Mouse (Mus musculus): Measurements from ENCODE around the gene Cops4.

The Cops4 gene

GRCm38 (mm10) chr5:100518049-100519026, at the start of gene Cops4:
TSS of gene Cops4 (plus strand) at chr5:100518309.
- no peaks in the 10 kb centered on the region for H3K27me3 ChIP-seq (ENCODE audit: control insufficient read depth, insufficient read depth, low read length, poor library complexity, severe bottlenecking)
- H3K36me3 ChIP-seq (ENCODE audit: control insufficient read depth, insufficient read depth, low read length, poor library complexity, severe bottlenecking): no peaks in the 10 kb centered on the region; the same call in 1 of the 2 replicates
- DNase-seq (ENCODE audit: low read depth, low spot score): peak; percentile 99

DNA sequence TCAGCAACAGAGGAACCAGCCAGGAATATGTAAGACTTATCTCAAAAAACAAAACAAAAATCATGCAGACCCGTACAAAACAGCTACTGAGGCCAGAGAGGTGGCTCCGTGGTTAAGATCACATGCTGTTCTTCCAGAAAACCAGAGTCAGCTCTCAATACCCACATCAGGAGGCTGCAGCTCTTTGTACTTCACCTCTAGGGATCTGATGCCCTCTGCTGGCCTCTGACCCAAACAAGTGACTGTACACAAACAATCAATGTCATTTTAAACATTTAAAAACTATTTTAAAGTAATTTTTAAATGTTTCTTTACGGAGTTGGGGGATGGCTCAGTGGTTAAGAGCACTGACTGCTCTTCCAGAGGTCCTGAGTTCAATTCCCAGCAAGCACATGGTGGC, 41.8 kb upstream of the Cops4 start:
- Histone ChIP-seq H3K27me3 (ENCODE audit: control insufficient read depth, insufficient read depth, low read length, poor library complexity, severe bottlenecking) (no peaks in the 10 kb centered on the region), H3K36me3 (ENCODE audit: control insufficient read depth, insufficient read depth, low read length, poor library complexity, severe bottlenecking) (peaks cover 7% of the 10 kb centered on the region; the same call in 1 of the 2 replicates)
- DNase-seq (ENCODE audit: low read depth, low spot score): peak; percentile 34

DNA sequence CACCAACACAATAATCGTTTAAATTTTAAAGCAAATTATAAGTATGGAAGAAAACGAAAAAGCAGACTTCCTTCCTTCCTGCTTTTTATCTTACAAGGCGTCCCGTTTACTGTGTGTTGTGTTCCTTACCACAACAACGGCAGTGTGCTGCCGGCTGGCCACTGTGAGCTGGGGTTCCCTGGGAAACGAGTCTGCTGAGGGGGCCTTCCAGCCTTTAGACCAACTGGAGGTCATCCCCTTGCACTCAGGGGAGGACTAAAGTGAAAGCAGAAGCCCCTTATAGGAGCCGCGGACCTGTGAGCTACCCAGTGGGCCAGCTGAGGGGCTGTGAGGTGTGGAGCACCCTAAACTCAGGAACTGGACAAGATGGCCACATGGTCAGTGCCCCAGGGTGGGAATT, 40.5 kb upstream of the Cops4 start:
- Histone ChIP-seq H3K36me3 (ENCODE audit: control insufficient read depth, insufficient read depth, low read length, poor library complexity, severe bottlenecking) (peaks cover 7% of the 10 kb centered on the region; the same call in 1 of the 2 replicates), H3K27me3 (ENCODE audit: control insufficient read depth, insufficient read depth, low read length, poor library complexity, severe bottlenecking) (no peaks in the 10 kb centered on the region)
- DNase-seq (ENCODE audit: low read depth, low spot score): no peak

DNA sequence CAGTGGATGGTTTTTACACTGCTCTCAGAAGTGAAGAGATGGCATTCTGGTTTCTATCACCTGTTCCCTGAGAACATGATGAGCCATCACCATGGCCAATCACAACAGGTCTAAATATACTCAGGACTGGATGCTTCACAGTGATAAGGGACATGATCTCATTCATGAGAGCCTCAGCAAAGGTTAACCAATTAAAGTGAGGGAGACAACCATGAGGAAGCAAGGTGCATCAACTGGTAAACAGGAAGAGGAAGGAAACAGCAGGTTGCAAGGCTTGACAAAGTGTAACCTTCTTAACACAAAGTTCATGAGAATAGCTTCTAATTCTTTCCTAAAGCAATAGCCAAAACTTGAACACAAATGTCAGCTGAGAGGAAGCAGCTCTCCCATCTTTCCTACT, 34.5 kb upstream of the Cops4 start:
- peak; percentile 27 for DNase-seq (ENCODE audit: low read depth, low spot score)
- H3K36me3 ChIP-seq (ENCODE audit: control insufficient read depth, insufficient read depth, low read length, poor library complexity, severe bottlenecking): 0 out of 2 replicates have a peak, but pooled peaks cover 2% of the 10 kb centered on the region
- H3K27me3 ChIP-seq (ENCODE audit: control insufficient read depth, insufficient read depth, low read length, poor library complexity, severe bottlenecking): no peaks in the 10 kb centered on the region

DNA sequence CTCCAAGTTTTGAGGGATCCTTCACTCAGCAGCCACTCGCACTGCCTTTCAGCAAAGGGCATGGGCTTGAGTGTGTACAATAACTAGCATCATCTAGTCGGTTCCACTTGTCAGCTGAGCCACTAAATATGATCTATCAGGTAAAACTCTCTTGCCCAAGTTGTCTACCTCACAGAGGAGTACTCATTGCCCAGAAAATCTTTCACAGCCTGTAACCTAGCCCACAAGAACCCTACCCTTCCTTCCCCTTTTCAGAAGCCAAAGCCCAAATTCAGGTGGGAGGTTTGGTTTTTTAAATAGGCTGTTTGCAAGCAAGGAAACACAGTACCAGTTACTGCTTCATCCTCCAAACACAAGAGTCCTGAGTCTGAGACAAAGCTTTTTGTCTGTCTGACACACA, 31.0 kb upstream of the Cops4 start:
- peak; percentile 38 for DNase-seq (ENCODE audit: low read depth, low spot score)
- no peaks in the 10 kb centered on the region for H3K36me3 ChIP-seq (ENCODE audit: control insufficient read depth, insufficient read depth, low read length, poor library complexity, severe bottlenecking)
- no peaks in the 10 kb centered on the region for H3K27me3 ChIP-seq (ENCODE audit: control insufficient read depth, insufficient read depth, low read length, poor library complexity, severe bottlenecking)

DNA sequence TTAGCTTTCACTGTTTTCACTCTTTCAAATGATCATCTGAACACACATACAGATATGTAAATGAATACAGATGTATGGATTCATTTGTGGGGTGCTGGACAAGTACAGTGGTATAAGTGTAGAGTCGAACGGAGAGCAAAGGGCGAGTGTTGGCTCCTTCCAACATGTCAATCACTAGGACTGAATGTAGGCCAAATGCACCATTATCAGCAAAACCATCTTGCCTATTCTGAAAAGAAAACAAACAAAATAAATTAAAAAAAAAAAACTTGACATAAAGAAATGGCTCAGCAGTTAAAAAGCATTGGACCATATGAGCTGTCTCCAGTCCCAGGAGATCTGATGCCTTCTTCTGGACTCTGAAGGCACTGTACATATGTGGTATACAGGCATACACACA, 29.9 kb upstream of the Cops4 start:
- DNase-seq (ENCODE audit: low read depth, low spot score): no peak
- Histone ChIP-seq H3K36me3 (ENCODE audit: control insufficient read depth, insufficient read depth, low read length, poor library complexity, severe bottlenecking) (no peaks in the 10 kb centered on the region), H3K27me3 (ENCODE audit: control insufficient read depth, insufficient read depth, low read length, poor library complexity, severe bottlenecking) (no peaks in the 10 kb centered on the region)

DNA sequence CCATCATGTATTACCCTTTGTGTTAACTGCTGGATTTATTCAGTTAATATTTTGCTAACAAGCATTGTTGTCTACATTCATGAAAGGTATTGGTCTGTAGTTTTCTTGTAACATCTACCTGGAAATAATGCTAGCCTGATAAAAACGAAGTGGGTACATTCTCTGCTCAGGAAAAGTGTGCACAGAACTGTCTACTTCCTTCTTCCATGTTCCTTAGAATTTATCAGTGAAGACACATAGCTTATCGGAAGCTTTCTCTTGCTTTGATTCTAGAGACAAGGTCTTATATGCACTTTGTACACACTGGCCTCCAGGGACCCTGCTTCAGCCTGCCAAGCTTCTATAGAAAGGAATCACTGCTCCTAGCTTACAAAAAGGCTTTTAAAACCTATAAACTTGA, 28.8 kb upstream of the Cops4 start:
- no peak for DNase-seq (ENCODE audit: low read depth, low spot score)
- Histone ChIP-seq H3K27me3 (ENCODE audit: control insufficient read depth, insufficient read depth, low read length, poor library complexity, severe bottlenecking) (no peaks in the 10 kb centered on the region), H3K36me3 (ENCODE audit: control insufficient read depth, insufficient read depth, low read length, poor library complexity, severe bottlenecking) (no peaks in the 10 kb centered on the region)

DNA sequence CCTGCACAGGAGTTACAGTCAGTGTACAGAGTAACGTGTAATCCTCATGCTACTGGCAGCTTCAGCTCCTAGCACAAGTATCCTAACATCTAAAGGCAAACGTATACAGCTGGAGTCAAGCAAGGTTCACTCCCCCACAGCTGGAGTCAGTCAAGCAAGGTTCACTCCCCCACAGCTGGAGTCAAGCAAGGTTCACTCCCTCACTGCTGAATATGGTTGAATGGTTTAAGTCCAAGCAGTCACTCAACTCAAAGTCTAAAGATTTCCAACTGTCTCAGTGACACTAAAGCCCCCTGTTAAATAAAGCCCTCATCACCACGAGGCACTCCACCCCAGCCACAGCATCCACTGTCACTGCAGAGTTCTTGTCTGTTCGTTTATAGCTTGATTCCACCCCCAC, 26.4 kb upstream of the Cops4 start:
- DNase-seq (ENCODE audit: low read depth, low spot score): no peak
- Histone ChIP-seq H3K27me3 (ENCODE audit: control insufficient read depth, insufficient read depth, low read length, poor library complexity, severe bottlenecking) (no peaks in the 10 kb centered on the region), H3K36me3 (ENCODE audit: control insufficient read depth, insufficient read depth, low read length, poor library complexity, severe bottlenecking) (no peaks in the 10 kb centered on the region)

GRCm38 (mm10) chr5:100498436-100499180, 19.5 kb upstream of the Cops4 start:
- H3K36me3 ChIP-seq (ENCODE audit: control insufficient read depth, insufficient read depth, low read length, poor library complexity, severe bottlenecking): no peaks in the 10 kb centered on the region

GRCm38 (mm10) chr5:100499243-100499642, 18.9 kb upstream of the Cops4 start:
- no peaks in the 10 kb centered on the region for H3K36me3 ChIP-seq (ENCODE audit: control insufficient read depth, insufficient read depth, low read length, poor library complexity, severe bottlenecking)
- H3K27me3 ChIP-seq (ENCODE audit: control insufficient read depth, insufficient read depth, low read length, poor library complexity, severe bottlenecking): no peaks in the 10 kb centered on the region
- DNase-seq (ENCODE audit: low read depth, low spot score): no peak

More at GRCm38 (mm10) chr5:100498436-100499180, 19.5 kb upstream of the Cops4 start:
- DNase-seq (ENCODE audit: low read depth, low spot score): peak; percentile 87
- H3K27me3 ChIP-seq (ENCODE audit: control insufficient read depth, insufficient read depth, low read length, poor library complexity, severe bottlenecking): no peaks in the 10 kb centered on the region

DNA sequence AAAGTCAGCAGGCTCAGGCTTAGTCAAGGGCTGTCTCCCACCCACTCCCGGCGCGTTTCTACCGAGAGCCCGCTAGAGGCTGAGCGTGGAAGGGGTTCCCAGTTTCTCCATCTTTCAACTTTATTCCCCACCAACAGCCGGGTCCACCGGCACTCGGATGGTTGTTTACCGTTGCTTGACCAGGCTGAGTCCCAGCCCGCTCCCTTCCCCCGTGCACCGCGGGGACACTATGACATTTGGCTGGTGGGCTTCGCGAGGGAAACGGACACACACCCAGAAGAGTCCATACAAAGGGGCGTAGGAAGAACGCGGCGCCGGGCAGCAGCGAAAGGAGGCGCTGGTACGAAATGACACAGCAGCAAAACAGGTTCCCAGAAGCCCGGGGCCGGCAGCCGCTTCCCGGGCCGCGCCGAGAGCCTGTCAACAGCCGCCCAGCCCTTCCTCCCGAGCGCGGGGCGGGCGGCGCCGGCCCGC, 18.2 kb upstream of the Cops4 start:
- no peaks in the 10 kb centered on the region for H3K36me3 ChIP-seq (ENCODE audit: control insufficient read depth, insufficient read depth, low read length, poor library complexity, severe bottlenecking)
- peak; percentile 51 for DNase-seq (ENCODE audit: low read depth, low spot score)
- H3K27me3 ChIP-seq (ENCODE audit: control insufficient read depth, insufficient read depth, low read length, poor library complexity, severe bottlenecking): no peaks in the 10 kb centered on the region

DNA sequence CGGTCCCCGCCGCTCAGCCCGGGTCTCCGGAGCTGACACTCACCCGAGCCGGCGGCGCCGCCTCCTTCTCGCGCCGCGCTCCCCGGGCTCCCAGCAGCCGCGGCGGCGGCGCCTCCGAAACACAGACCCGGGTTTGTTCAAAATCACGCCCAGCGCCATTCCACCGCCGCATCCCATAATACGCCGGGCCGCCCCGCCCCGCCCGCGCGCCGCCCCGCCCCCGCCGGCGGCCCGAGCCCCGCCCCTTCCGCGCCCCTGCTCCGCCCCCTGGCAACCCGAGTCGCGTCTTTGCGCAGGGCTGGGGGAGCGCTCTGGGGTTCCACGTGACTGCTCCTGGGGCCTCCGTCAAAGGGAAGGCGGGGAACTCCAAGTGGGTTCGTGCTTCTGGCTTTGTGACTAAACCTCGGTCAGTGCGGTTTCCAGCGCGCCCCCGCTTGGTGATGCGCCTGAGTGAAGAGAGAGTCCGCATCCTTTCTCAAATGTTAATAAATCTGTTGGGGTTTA, 17.6 kb upstream of the Cops4 start, which contains the start of gene Lin54:
Lin54 (minus strand) TSS at position 182 of the 504 bp plus-strand sequence.
- Histone ChIP-seq H3K36me3 (ENCODE audit: control insufficient read depth, insufficient read depth, low read length, poor library complexity, severe bottlenecking) (no peaks in the 10 kb centered on the region), H3K27me3 (ENCODE audit: control insufficient read depth, insufficient read depth, low read length, poor library complexity, severe bottlenecking) (no peaks in the 10 kb centered on the region)
- peak; percentile 96 for DNase-seq (ENCODE audit: low read depth, low spot score)

DNA sequence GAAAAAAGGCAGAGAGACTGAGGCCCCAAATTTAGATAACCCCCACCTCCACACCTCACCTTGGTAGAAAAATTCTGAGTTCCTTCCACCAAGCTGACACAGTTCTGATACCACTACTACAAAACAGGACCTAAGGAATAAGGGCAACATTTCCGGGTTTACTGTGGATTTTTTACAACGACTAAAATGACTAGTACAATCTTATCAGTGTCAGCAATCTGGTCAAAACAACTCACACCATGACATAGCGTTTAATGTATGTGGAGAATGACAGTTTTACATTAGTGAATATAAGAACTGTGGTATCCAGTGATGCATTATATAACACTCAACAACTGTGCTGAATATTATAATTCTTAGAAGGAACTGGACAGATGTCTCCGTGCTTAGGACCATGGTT, 16.8 kb upstream of the Cops4 start:
- Histone ChIP-seq H3K36me3 (ENCODE audit: control insufficient read depth, insufficient read depth, low read length, poor library complexity, severe bottlenecking) (no peaks in the 10 kb centered on the region), H3K27me3 (ENCODE audit: control insufficient read depth, insufficient read depth, low read length, poor library complexity, severe bottlenecking) (no peaks in the 10 kb centered on the region)
- no peak for DNase-seq (ENCODE audit: low read depth, low spot score)

DNA sequence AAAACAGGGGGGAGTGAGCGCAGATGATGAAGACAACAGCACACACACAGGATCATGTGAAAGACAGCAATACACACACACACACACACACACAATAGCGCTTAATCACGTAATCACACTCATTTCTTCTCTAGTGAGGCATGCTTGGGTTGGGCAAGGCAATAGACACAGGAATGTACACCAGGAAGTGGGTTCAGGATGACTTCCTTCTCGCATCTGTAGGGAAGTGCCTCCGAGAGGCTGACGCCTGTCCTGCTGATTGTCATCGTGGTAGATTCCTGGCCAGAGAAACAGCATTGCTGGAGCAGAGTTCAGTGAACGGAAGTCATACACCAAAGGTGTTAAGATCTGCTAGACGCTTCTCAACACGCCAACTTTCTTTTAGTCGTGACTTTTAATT, 8.9 kb upstream of the Cops4 start:
- Histone ChIP-seq H3K36me3 (ENCODE audit: control insufficient read depth, insufficient read depth, low read length, poor library complexity, severe bottlenecking) (no peaks in the 10 kb centered on the region), H3K27me3 (ENCODE audit: control insufficient read depth, insufficient read depth, low read length, poor library complexity, severe bottlenecking) (no peaks in the 10 kb centered on the region)
- peak; percentile 24 for DNase-seq (ENCODE audit: low read depth, low spot score)

GRCm38 (mm10) chr5:100512576-100512975, 5.5 kb upstream of the Cops4 start:
- DNase-seq (ENCODE audit: low read depth, low spot score): no peak
- H3K27me3 ChIP-seq (ENCODE audit: control insufficient read depth, insufficient read depth, low read length, poor library complexity, severe bottlenecking): no peaks in the 10 kb centered on the region

More at GRCm38 (mm10) chr5:100512576-100512975, 5.5 kb upstream of the Cops4 start:
- no peaks in the 10 kb centered on the region for H3K36me3 ChIP-seq (ENCODE audit: control insufficient read depth, insufficient read depth, low read length, poor library complexity, severe bottlenecking)

Data from splenic B cell, adult 2 months (primary cell).